Mouse (Mus musculus) myocyte (in vitro differentiated cells): ENCODE measurements at regions not wholly inside any gene's neighbourhood (a gene's known extent, or its start where the extent isn't known, plus 50 kb on each side); places are given as distances from the start of the nearest gene placed in this dataset.

Experiments used
- H3K27me3 ChIP-seq: one replicate; pipeline ENCODE4 v1.6.1; 2011; ENCODE audit not compliant: control insufficient read depth, insufficient read depth, insufficient read length
- H3K36me3 ChIP-seq: one replicate; pipeline ENCODE4 v1.6.1; 2011; ENCODE audit not compliant: control insufficient read depth, insufficient read depth
- H3K4me2 ChIP-seq: one replicate; pipeline ENCODE4 v1.6.1; 2011; ENCODE audit warnings: low read depth, control low read depth
- H3K4me3 ChIP-seq: one replicate; pipeline ENCODE4 v1.5.1; 2011; ENCODE audit warnings: mild to moderate bottlenecking, control low read depth, moderate library complexity
- H3K79me2 ChIP-seq: one replicate; pipeline ENCODE4 v1.6.1; 2011; ENCODE audit not compliant: control insufficient read depth, insufficient read depth
- H3ac ChIP-seq: one replicate; pipeline ENCODE4 v1.6.1; 2011; ENCODE audit not compliant: control insufficient read depth, insufficient read length
- CEBPB ChIP-seq: IDR thresholded peaks from 2 replicates; pipeline ENCODE4 v1.6.1; 2011; ENCODE audit warnings: mild to moderate bottlenecking, moderate library complexity; ENCODE audit not compliant: poor library complexity, insufficient read depth, severe bottlenecking
- E2F4 ChIP-seq: IDR thresholded peaks from one replicate; pipeline ENCODE4 v1.6.1; 2011; ENCODE audit warnings: mild to moderate bottlenecking, control low read depth, moderate library complexity; ENCODE audit not compliant: insufficient read depth
- MAX ChIP-seq: IDR thresholded peaks from one replicate; pipeline ENCODE4 v1.6.1; 2011; ENCODE audit warnings: low read depth, mild to moderate bottlenecking, control low read depth
- MYOD1 ChIP-seq, 3 experiments: IDR thresholded peaks; one replicate each; pipeline ENCODE4 v1.6.1; 2011; ENCODE audit warnings: control low read depth in 2 of 3, low read depth in 2 of 3, mild to moderate bottlenecking in 2 of 3, moderate library complexity in 1 of 3; ENCODE audit not compliant: insufficient read length in 2 of 3, control insufficient read depth in 1 of 3
- MYOG ChIP-seq, 3 experiments: IDR thresholded peaks; one replicate each; pipeline ENCODE4 v1.6.1; 2011; ENCODE audit warnings: control low read depth in 2 of 3, low read depth in 2 of 3, mild to moderate bottlenecking in 2 of 3; ENCODE audit not compliant: insufficient read length in 2 of 3, control insufficient read depth in 1 of 3, insufficient read depth in 1 of 3
- POLR2A ChIP-seq: IDR thresholded peaks from one replicate; pipeline ENCODE4 v1.6.1; 2011; ENCODE audit warnings: low read depth, mild to moderate bottlenecking, control low read depth, moderate library complexity; ENCODE audit not compliant: insufficient read length
- POLR2AphosphoS2 ChIP-seq: IDR thresholded peaks from one replicate; pipeline ENCODE4 v1.6.1; 2011; ENCODE audit warnings: low read depth, control low read depth; ENCODE audit not compliant: insufficient read length
- REST ChIP-seq: IDR thresholded peaks from one replicate; pipeline ENCODE4 v1.6.1; 2011; ENCODE audit warnings: mild to moderate bottlenecking, control low read depth, moderate library complexity; ENCODE audit not compliant: insufficient read depth, insufficient read length
- SRF ChIP-seq: IDR thresholded peaks from one replicate; pipeline ENCODE4 v1.6.1; 2011; ENCODE audit warnings: low read depth; ENCODE audit not compliant: control insufficient read depth, insufficient read length
- TCF12 ChIP-seq: IDR thresholded peaks from one replicate; pipeline ENCODE4 v1.6.1; 2011; ENCODE audit warnings: mild to moderate bottlenecking, control low read depth; ENCODE audit not compliant: poor library complexity, insufficient read depth, severe bottlenecking
- TCF3 ChIP-seq: IDR thresholded peaks from one replicate; pipeline ENCODE4 v1.6.1; 2011; ENCODE audit warnings: low read depth, control low read depth; ENCODE audit not compliant: insufficient read length
- USF1 ChIP-seq: IDR thresholded peaks from one replicate; pipeline ENCODE4 v1.6.1; 2011; ENCODE audit warnings: low read depth, mild to moderate bottlenecking, control low read depth, moderate library complexity

DNA sequence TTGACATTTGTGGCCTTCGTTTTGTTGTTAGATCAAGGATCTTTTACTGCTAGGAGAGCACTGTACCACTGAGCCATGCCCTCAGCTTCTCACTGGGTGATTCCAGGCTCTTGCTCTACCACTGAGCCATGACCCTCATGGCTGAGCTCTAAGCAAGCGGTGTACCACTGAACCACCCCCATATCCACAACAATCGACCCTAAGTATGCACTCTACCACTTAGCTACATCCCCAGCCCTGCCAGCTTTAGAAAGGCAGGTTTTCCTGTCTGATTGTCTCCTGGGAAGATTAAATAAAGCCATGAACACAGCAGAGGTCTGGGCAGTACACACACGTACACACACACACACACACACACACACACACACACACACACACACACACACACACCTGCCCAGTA lies 178.9 kb upstream of the Tshz3 start:
- no peak for TF ChIP-seq MYOG (IDR thresholded peaks at IDR 0.05; ENCODE audit: control insufficient read depth in 1 of 3, insufficient read depth in 1 of 3, insufficient read length in 2 of 3, low read depth in 2 of 3)
- no peak for TF ChIP-seq TCF3
- TF ChIP-seq CEBPB: no peak
- no peak for TF ChIP-seq USF1
- no peak for TF ChIP-seq POLR2AphosphoS2
- TF ChIP-seq E2F4: no peak
- TF ChIP-seq SRF: no peak
- TF ChIP-seq MAX: no peak
- TF ChIP-seq REST: no peak
- no peak for TF ChIP-seq TCF12
- TF ChIP-seq MYOD1 (IDR thresholded peaks at IDR 0.05; ENCODE audit: control insufficient read depth in 1 of 3, insufficient read length in 2 of 3, low read depth in 2 of 3): no peak
- no peak for TF ChIP-seq POLR2A

DNA sequence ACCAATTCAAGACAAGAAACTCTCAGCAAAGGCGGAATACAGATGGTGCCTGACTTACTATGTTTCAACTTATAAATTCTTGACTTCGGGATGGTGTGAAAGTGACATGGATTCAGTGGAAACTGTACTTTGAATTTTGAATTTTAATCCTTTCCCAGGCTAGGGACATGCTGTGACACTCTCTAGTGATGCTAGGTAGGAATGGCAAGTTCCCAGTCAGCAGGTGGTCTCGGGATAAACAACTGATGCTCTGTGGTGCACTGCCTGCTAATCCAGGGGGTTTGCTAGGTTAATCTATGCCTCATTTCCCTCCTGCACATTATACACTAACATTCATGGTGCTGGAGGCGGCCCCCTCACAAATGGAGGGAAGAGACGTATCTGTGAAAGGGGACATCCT lies 175.0 kb upstream of the Tshz3 start:
- no peak overlapping the region for H3ac ChIP-seq
- no peaks in the 10 kb centered on the region for H3K36me3 ChIP-seq
- no peak overlapping the region for H3K4me3 ChIP-seq
- no peak for TF ChIP-seq MAX
- TF ChIP-seq TCF3: no peak
- H3K79me2 ChIP-seq: no peaks in the 10 kb centered on the region
- H3K4me2 ChIP-seq: no peak overlapping the region
- no peaks in the 10 kb centered on the region for H3K27me3 ChIP-seq

More for the DNA sequence above, 178.9 kb upstream of the Tshz3 start:
- no peak overlapping the region for H3ac ChIP-seq
- no peaks in the 10 kb centered on the region for H3K36me3 ChIP-seq
- H3K4me3 ChIP-seq: no peak overlapping the region
- H3K4me2 ChIP-seq: no peak overlapping the region
- H3K27me3 ChIP-seq: no peaks in the 10 kb centered on the region
- no peaks in the 10 kb centered on the region for H3K79me2 ChIP-seq

DNA sequence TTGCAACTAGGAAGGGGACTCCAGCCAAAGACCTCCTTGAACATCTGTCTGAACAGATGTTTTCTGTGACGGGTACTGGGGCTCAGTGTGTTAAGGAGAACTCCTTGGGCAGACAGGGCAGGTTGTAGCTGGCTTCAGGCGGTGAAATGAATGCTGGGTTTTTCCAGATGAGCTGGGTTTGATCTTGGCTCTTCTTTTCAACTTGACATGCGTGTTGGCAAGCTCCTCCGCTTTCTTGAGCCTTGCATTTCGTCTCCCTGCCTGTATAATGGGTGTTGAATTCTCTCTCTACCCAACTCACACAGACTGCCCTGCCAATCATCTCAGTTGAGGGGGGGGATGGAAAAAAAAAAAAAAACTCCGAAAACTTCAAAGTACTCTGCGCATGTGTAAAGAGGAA lies 171.8 kb upstream of the Tshz3 start:
- Histone ChIP-seq H3K79me2 (no peaks in the 10 kb centered on the region), H3K36me3 (no peaks in the 10 kb centered on the region), H3ac (no peak overlapping the region), H3K4me3 (no peak overlapping the region), H3K4me2 (no peak overlapping the region), H3K27me3 (no peaks in the 10 kb centered on the region)
- TF ChIP-seq E2F4 (no peak), MAX (no peak), TCF3 (no peak), CEBPB (no peak), USF1 (no peak)

DNA sequence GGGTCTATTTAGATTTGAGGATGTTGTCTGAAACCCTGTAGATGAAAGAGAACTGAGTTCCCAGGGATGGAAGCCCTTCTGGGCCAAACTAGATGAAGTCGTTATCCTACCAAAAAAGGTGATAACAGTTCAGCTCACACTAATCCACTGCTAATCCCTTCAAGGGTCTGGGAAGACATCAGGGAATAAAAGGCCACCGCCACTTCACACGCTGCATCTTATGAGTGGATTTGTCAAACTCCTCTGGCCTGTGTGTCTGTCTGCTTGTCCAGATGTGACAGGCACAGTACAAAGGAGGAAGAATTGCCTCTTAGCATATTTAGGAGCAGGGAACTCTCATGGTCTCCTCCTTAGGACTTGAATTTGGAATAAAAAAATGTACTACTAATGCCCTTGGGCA lies 171.2 kb upstream of the Tshz3 start:
- Histone ChIP-seq H3K36me3 (no peaks in the 10 kb centered on the region), H3K4me2 (no peak overlapping the region)
- TF ChIP-seq MAX (no peak), E2F4 (no peak), MYOG (IDR thresholded peaks at IDR 0.05; ENCODE audit: control insufficient read depth in 1 of 3, insufficient read depth in 1 of 3, insufficient read length in 2 of 3, low read depth in 2 of 3) (no peak), POLR2A (no peak), USF1 (no peak), REST (no peak), CEBPB (no peak), MYOD1 (IDR thresholded peaks at IDR 0.05; ENCODE audit: control insufficient read depth in 1 of 3, insufficient read length in 2 of 3, low read depth in 2 of 3) (no peak), TCF3 (no peak), SRF (no peak), TCF12 (no peak), POLR2AphosphoS2 (no peak)

DNA sequence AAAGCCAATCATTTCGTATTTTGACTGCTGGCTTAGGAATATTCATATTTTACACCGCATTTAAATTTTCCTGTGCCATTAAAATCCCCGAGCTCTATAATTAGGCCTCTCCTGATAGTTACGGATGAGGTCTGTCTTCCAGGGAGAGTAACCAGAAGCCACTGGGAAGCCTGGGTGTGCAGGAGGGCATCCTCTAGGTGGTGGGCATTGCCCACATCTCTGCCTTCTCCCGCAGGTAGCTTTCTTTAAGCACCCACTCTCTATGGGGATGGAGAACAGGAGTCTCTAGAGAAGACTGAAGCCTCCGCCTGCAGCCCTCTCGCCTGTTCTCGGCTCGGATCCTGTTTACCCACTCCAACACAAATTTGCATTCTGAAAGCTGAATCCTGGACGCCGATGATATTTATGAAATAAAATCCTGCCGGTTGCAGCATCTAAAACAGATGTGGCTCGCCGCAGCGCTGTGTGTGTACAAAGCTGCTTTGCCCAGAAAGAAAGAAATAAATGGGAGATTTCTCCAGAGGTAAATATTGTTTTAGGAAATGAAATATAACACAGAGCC lies 168.3 kb upstream of the Tshz3 start:
- Histone ChIP-seq H3K79me2 (no peaks in the 10 kb centered on the region), H3K4me3 (no peak overlapping the region), H3K4me2 (no peak overlapping the region), H3ac (no peak overlapping the region), H3K36me3 (no peaks in the 10 kb centered on the region), H3K27me3 (no peaks in the 10 kb centered on the region)
- TF ChIP-seq MAX (no peak), MYOD1 (IDR thresholded peaks at IDR 0.05; ENCODE audit: control insufficient read depth in 1 of 3, insufficient read length in 2 of 3, low read depth in 2 of 3) (no peak), MYOG (IDR thresholded peaks at IDR 0.05; ENCODE audit: control insufficient read depth in 1 of 3, insufficient read depth in 1 of 3, insufficient read length in 2 of 3, low read depth in 2 of 3) (no peak), SRF (no peak), USF1 (no peak), TCF12 (no peak), POLR2AphosphoS2 (no peak)

More for the DNA sequence above, 171.2 kb upstream of the Tshz3 start:
- no peak overlapping the region for H3ac ChIP-seq
- no peaks in the 10 kb centered on the region for H3K27me3 ChIP-seq
- H3K79me2 ChIP-seq: no peaks in the 10 kb centered on the region
- no peak overlapping the region for H3K4me3 ChIP-seq

DNA sequence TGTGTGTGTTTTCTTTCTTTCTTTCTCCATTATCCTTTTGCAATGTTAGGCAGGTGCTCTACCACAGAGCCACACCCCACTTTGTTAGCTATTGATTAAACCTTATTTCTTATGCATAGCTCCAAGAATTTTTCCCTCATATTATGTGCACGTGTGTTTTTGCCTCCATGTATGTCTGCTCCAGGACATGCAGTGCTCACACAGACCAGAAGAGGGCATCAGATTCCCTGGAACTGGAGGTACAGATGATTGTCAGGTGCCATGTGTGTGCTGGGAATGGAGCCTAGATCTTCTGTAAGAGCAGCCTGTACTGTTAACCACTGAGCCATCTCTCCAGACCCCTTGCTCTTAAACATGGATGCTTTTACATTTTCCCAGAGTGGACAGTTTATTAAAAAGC lies 166.4 kb upstream of the Tshz3 start:
- Histone ChIP-seq H3K36me3 (no peaks in the 10 kb centered on the region), H3K4me2 (no peak overlapping the region), H3K27me3 (no peaks in the 10 kb centered on the region), H3K79me2 (no peaks in the 10 kb centered on the region), H3ac (no peak overlapping the region), H3K4me3 (no peak overlapping the region)
- TF ChIP-seq TCF12 (no peak), SRF (no peak), POLR2AphosphoS2 (no peak), TCF3 (no peak), POLR2A (no peak), MAX (no peak), MYOD1 (IDR thresholded peaks at IDR 0.05; ENCODE audit: control insufficient read depth in 1 of 3, insufficient read length in 2 of 3, low read depth in 2 of 3) (no peak), CEBPB (no peak), USF1 (no peak), E2F4 (no peak), MYOG (IDR thresholded peaks at IDR 0.05; ENCODE audit: control insufficient read depth in 1 of 3, insufficient read depth in 1 of 3, insufficient read length in 2 of 3, low read depth in 2 of 3) (no peak), REST (no peak)
